Mouse (Mus musculus) gastrocnemius, postnatal 36 days (tissue): Measurements from ENCODE around the gene Ass1. TPM values are rescaled to one million over a fixed set of nuclear protein-coding genes. Genes with fewer than 3 reads are reported as not detected.
"Not testable (repeated sequence)": the region's sequence is repeated elsewhere in the genome, so short reads cannot be mapped to it uniquely, and the experiment has no call there.

Source experiments
- DNase-seq, 2 experiments: peaks; one replicate each; pipeline ENCODE4 v3.0.0; 2022
- intact Hi-C: fragments of 180-260 bp; cut with DNase I; formaldehyde crosslinking; loops from one replicate; pipeline ENCODE4 v1.15.1; 2025
- total RNA-seq, 2 experiments: library from RNA; stranded (reverse); gene quantifications; 2 replicates each; pipeline ENCODE4 v1.2.3; 2021

Ass1 gene
- total RNA-seq, 2 experiments from 2014 or later: 1.9 to 2.1 TPM

GRCm38 (mm10) chr2:31511316-31511715 lies 41.3 kb downstream of the Ass1 start:
- DNase-seq: no peak
- intact Hi-C loops: no loop called here

- intact Hi-C loops: no loop called here
- no peak for DNase-seq
These were observed 46.5 kb downstream of the Ass1 start for GRCm38 (mm10) chr2:31516557-31516956.

DNA sequence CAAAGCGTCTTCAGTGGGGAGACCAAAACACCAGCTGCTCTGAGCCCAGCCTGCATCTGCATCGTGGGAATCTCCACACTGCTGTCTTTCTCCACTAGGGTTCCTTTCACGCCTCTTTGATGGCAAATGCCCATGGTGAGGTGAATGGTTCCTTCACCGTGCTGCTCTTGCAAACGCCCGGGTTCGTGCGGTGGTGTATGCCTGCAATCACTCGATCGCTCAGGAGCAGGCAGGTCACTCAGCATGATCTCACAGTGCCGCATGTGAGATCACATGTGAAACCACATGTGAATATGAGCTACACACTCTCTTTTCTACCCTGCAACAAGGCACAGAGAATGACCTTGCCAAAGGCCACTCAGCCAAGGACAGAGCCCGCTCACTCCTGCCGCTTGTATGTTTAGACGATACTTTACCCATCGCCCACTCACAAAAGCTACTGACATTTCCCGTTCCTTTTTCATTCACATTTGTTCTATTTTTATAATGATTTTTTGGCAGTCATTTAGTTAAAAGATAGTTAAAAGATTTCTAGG lies 51.9 kb downstream of the Ass1 start:
- intact Hi-C loops: no loop called here
- DNase-seq: no peak

DNA sequence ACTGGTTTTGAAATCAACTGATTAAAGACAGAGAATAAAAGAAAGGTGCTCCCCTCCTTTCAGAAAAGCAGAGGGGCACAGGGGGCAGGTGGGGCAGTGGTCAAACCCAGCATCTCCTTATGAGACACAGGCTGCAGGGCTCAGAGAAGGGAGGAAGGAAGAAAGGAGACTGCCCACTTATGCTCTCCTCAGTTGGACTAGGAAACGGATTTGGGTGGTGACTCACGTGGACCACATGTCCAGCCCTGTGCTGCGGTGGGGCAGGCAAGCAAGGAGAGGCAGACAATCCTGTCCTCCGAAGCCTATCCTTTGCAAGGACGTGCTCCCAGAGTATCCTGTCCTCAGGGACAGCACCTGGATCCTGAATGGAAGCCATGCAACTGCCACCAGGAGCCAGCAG lies 54.6 kb downstream of the Ass1 start:
- DNase-seq: no peak
- intact Hi-C loops: no loop called here

DNA sequence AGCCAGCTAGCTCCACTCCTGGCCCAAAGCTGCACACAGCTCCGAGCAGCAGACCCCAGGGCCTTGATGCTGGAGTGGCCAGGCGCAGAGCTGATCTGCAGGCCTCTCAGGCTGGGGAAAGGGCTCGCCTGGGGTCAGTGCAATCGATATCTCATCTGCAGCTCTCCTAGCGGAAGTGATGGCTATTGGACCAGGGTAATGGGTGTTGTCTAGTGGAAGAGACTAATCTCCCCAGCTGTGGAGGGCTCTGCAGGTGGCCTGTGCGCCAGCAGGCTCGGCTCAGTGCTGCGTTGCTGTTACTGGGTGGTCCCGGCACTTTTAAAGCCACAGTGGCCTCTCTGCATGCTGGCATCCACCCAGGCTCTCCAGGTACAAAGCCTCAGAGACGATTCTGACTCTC lies 55.8 kb downstream of the Ass1 start:
- no peak for DNase-seq
- intact Hi-C loops: no loop called here

DNA sequence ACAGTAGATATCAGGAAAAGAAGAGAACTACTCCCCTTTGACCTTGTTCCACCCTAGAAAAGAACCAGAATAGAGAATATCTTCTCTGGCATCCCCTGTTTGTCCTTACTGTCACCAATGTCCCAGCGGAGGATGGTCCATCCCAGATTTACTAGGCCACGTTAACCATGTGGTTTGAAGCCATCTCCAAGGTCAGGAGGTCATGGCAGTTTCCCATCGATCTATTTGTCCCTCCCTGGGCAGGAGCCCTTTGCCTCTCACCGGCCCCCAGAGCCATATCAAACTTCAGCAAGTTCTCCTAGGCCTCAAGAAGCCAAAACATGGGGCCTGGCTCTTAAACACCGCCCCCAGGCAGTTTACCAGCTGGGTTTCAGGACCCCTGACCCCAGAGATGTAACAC lies 60.2 kb downstream of the Ass1 start:
- no peak for DNase-seq
- intact Hi-C loops: no loop called here

DNA sequence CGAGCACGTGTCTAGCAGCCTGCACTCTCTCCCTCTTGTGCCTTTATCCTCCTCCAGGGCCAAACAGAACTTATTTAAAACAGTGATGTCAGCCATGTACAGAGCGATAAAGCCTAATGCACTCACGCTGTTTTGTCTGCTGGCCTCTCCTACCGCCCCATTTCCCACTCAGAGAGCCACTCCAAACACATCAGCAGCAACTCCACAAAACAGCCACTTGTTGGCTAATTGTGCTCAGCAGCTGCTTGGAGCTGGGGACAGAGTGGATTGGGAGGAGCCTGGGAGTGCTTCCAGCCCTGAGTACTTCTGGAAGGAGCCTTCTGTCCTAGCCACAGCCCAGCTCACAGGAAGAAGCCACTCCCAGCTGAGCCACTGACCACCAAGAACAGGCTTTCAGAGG lies 67.0 kb downstream of the Ass1 start:
- DNase-seq: peak; percentile 38 to 57
- intact Hi-C loops: no loop called here

- no peak for DNase-seq
- intact Hi-C loops: no loop called here
These were observed 68.7 kb downstream of the Ass1 start for GRCm38 (mm10) chr2:31538745-31539144.

GRCm38 (mm10) chr2:31541581-31541980 lies 71.6 kb downstream of the Ass1 start:
- DNase-seq: no peak
- intact Hi-C loops: no loop called here

GRCm38 (mm10) chr2:31547726-31548125 lies 77.7 kb downstream of the Ass1 start:
- no peak for DNase-seq
- intact Hi-C loops: no loop called here

GRCm38 (mm10) chr2:31550503-31550902 lies 80.5 kb downstream of the Ass1 start:
- intact Hi-C loops: no loop called here
- DNase-seq: no peak

GRCm38 (mm10) chr2:31551351-31551750 lies 81.3 kb downstream of the Ass1 start:
- intact Hi-C loops, DNase-seq: not testable (repeated sequence)

DNA sequence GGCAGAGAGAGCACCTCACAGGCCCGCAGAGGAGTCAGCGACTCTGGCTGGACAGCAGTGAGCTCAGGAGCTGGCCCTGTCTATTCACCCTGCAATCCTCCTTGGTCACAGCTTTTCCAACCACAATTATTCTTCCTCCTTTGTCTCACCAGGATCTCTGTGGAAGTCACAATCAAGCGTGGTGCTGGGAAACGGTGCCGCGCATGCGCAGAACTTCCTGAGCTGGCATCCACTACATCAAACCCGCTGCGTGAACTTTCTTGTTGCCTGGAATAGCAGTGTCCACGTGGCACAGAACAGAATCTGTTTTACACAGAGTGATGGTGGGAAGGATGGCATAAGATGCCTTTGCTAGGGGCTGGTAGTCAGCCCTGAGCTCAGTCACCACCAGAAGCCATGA lies 82.0 kb downstream of the Ass1 start:
- no peak for DNase-seq
- intact Hi-C loops: no loop called here

DNA sequence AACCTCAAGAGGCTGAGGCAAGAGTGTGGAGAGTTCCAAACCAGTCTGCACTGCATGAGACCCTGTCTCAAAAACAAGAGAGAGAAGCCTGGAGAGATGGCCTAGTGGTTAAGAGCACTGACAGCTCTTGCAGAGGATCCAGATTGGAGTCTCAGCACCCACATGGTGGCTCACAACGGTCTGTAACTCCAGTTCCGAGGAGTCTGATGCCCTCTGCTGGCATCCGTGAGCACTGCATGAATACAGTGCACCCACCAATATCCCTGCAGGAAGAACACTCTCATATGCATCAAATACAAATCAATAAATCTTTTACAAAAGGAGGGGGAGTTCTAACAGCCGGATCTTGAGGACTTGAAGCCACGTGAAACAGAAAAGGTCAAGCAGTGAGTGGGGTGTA lies 84.6 kb downstream of the Ass1 start:
- intact Hi-C loops: no loop called here
- DNase-seq: no peak

Other genes starting within 250 kb of the Ass1 start
- 1 to 10 TPM; 4.0 to 4.9 TPM for gene Ncs1, start 224.4 kb upstream of the Ass1 start, total RNA-seq
- gene Hmcn2, start 155.8 kb upstream of the Ass1 start, total RNA-seq: 10 to 100 TPM; 28.6 to 30.1 TPM
- gene Fubp3, start 102.4 kb downstream of the Ass1 start, total RNA-seq: 10 to 100 TPM in 1 of 2 experiments, 1 to 10 TPM in 1; 8.5 to 10.5 TPM
- gene Prdm12, start 169.8 kb downstream of the Ass1 start, total RNA-seq: not detected
- gene Exosc2, start 200.5 kb downstream of the Ass1 start, total RNA-seq: 1 to 10 TPM; 6.1 to 7.5 TPM
- gene Abl1, start 218.2 kb downstream of the Ass1 start, total RNA-seq: 10 to 100 TPM; 21.9 to 22.3 TPM